Mouse (Mus musculus) embryonic facial prominence, embryonic 14.5 days (tissue): ENCODE results near the gene Mipep. TPM values are rescaled to one million over a fixed set of nuclear protein-coding genes. Genes with fewer than 3 reads are reported as not detected.

Experiments used
- ATAC-seq: fragments of 200-750 bp; cut with Nextera tagmentation; 2 replicates; pipeline ENCODE4 v1.8.0; 2017; ENCODE audit warnings: low read depth, moderate number of reproducible peaks, moderate TSS enrichment
- DNase-seq: peaks from one replicate; pipeline ENCODE4 v3.0.0-alpha.2; 2015; ENCODE audit warnings: low spot score
- H3K27ac ChIP-seq: fragments of 300-500 bp; sonication (generic); replicated peaks from 2 replicates; pipeline ENCODE4 v1.5.1; 2014; ENCODE audit warnings: low read depth, mild to moderate bottlenecking, low read length, moderate library complexity
- H3K27me3 ChIP-seq: fragments of 300-500 bp; sonication (generic); replicated peaks from 2 replicates; pipeline ENCODE4 v1.6.1; 2014; ENCODE audit warnings: low read length; ENCODE audit not compliant: control insufficient read depth, insufficient read depth
- H3K36me3 ChIP-seq: fragments of 300-500 bp; sonication (generic); 2 replicates; pipeline ENCODE4 v1.6.1; 2014; ENCODE audit warnings: low read length, mixed read lengths; ENCODE audit not compliant: control insufficient read depth, insufficient read depth
- H3K4me1 ChIP-seq: fragments of 300-500 bp; sonication (generic); 2 replicates; pipeline ENCODE4 v1.6.1; 2014; ENCODE audit warnings: antibody characterized with exemption, low read length; ENCODE audit not compliant: control insufficient read depth, insufficient read depth
- H3K4me2 ChIP-seq: fragments of 300-500 bp; sonication (generic); 2 replicates; pipeline ENCODE4 v1.6.1; 2014; ENCODE audit warnings: low read depth, mild to moderate bottlenecking, low read length, moderate library complexity, mixed read lengths
- H3K4me3 ChIP-seq: fragments of 300-500 bp; sonication (generic); 2 replicates; pipeline ENCODE4 v1.5.1; 2014; ENCODE audit warnings: low read depth, mild to moderate bottlenecking, low read length
- H3K9ac ChIP-seq: fragments of 300-500 bp; sonication (generic); 2 replicates; pipeline ENCODE4 v1.6.1; 2014; ENCODE audit warnings: low read depth, mild to moderate bottlenecking, low read length, moderate library complexity, mixed read lengths
- H3K9me3 ChIP-seq: fragments of 300-500 bp; sonication (generic); 2 replicates; pipeline ENCODE4 v1.6.1; 2016; ENCODE audit warnings: low read length; ENCODE audit not compliant: control insufficient read depth
- WGBS: fragments of 180-500 bp; shearing (Covaris S2); extraction: QIAGEN DNeasy Blood & Tissue Kit; methylation state at CpG from one replicate; pipeline ENCODE4 v1.1.7; 2014; 5-methylcytosine and 5-hydroxymethylcytosine counted together
- polyA plus RNA-seq: library from polyadenylated mRNA; unstranded; fragments of >200 nt; fragmentation: Nextera tagmentation; extraction: Ambion mirVana; gene quantifications from 2 replicates; pipeline ENCODE4 v1.2.1, GENCODE M21; 2014

Gene Mipep
- polyA plus RNA-seq, 1 experiment from 2014 or later = 23.5 TPM

DNA sequence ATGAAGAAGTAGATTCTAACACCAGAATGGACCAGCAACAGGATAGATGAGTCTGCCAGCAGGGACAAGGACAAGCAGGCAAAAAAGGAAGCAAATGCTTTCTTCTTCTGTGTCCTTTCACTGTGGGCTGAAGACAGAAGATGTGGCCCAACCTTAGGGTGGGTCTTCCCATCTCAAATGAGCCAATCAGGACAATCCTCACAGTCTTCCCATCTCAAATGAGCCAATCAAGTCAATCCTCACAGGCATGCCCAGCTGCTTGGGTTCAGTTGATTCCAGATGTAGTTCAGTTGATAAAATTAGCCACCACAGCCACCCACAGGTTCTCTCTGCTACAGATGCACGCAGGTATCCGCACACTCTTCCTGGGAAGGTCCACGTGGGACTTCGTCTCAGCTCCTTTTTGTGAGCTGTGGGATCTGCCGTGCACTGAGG, 6.9 kb upstream of the Mipep start:
- H3K27ac ChIP-seq = no peak overlapping the region
- ATAC-seq (no peak), DNase-seq (no peak)
- no peak overlapping the region for H3K4me2 ChIP-seq
- H3K36me3 ChIP-seq = no peaks in the 10 kb centered on the region
- H3K27me3 ChIP-seq = no peaks in the 10 kb centered on the region
- no peaks in the 10 kb centered on the region for H3K4me1 ChIP-seq
- no peak overlapping the region for H3K4me3 ChIP-seq
- H3K9ac ChIP-seq = no peak overlapping the region
- 84% methylated on average over 5 of the region's 5 CpGs for WGBS
- no peaks in the 10 kb centered on the region for H3K9me3 ChIP-seq

GRCm38 (mm10) chr14:60779198-60779597, 5.2 kb upstream of the Mipep start:
- no peak overlapping the region for H3K9ac ChIP-seq
- H3K9me3 ChIP-seq = no peaks in the 10 kb centered on the region
- no peaks in the 10 kb centered on the region for H3K4me1 ChIP-seq
- no peaks in the 10 kb centered on the region for H3K27me3 ChIP-seq
- no peaks in the 10 kb centered on the region for H3K36me3 ChIP-seq
- H3K27ac ChIP-seq = no peak overlapping the region
- H3K4me3 ChIP-seq = no peak overlapping the region
- ATAC-seq = no peak
- no peak overlapping the region for H3K4me2 ChIP-seq
- no peak for DNase-seq
- 91% methylated on average over 7 of the region's 7 CpGs for WGBS

- H3K4me3 ChIP-seq = no peak overlapping the region
- no peaks in the 10 kb centered on the region for H3K9me3 ChIP-seq
- H3K4me2 ChIP-seq = no peak overlapping the region
- ATAC-seq (no peak), DNase-seq (no peak)
- H3K27me3 ChIP-seq = no peaks in the 10 kb centered on the region
- H3K4me1 ChIP-seq = peaks cover 4% of the 10 kb centered on the region
- 40% methylated on average over 7 of the region's 7 CpGs for WGBS
- no peak overlapping the region for H3K27ac ChIP-seq
- H3K36me3 ChIP-seq = no peaks in the 10 kb centered on the region
- H3K9ac ChIP-seq = no peak overlapping the region
Measured at GRCm38 (mm10) chr14:60782121-60782656, 2.2 kb upstream of the Mipep start.

GRCm38 (mm10) chr14:60783196-60783595, 1.2 kb upstream of the Mipep start:
- ATAC-seq = no peak
- Histone ChIP-seq H3K4me1 (peaks cover 4% of the 10 kb centered on the region), H3K27me3 (no peaks in the 10 kb centered on the region), H3K4me3 (no peak overlapping the region), H3K9ac (0 out of 2 replicates have a peak overlapping the region, but pooled peaks have one; percentile 6), H3K27ac (no peak overlapping the region), H3K9me3 (no peaks in the 10 kb centered on the region), H3K36me3 (peaks cover 5% of the 10 kb centered on the region), H3K4me2 (no peak overlapping the region)
- DNase-seq = no peak
- 39% methylated on average over 8 of the region's 8 CpGs for WGBS

DNA sequence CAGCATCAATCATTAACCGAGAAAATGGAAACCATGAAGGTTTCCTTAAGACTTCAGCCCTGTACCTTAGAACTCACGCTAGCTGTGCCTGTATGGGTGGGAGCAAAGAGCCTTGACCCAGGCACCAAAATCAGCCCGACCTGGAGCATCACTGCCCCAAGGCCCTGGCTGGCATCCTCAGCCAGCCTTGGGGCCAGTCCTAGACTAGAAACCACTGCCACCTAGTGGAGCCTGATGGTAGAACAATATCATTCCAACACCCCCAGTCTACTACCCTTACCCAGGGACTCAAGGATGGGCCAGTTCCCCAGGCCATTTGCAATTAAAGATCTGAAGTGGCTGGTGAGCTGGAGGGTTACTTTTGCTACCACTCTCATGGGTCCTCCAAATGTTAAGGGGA, 5.7 kb downstream of the Mipep start:
- H3K9me3 ChIP-seq = no peaks in the 10 kb centered on the region
- peaks cover 3% of the 10 kb centered on the region for H3K4me1 ChIP-seq
- no peaks in the 10 kb centered on the region for H3K27me3 ChIP-seq
- H3K9ac ChIP-seq = no peak overlapping the region
- no peak overlapping the region for H3K4me2 ChIP-seq
- ATAC-seq = no peak
- 46% methylated on average over 3 of the region's 3 CpGs for WGBS
- DNase-seq = peak; percentile 42
- no peak overlapping the region for H3K4me3 ChIP-seq
- H3K27ac ChIP-seq = no peak overlapping the region
- H3K36me3 ChIP-seq = peaks cover 25% of the 10 kb centered on the region

GRCm38 (mm10) chr14:60796600-60797322, 12.4 kb downstream of the Mipep start:
- ATAC-seq = no peak
- Histone ChIP-seq H3K4me2 (no peak overlapping the region), H3K9ac (no peak overlapping the region), H3K4me3 (no peak overlapping the region), H3K27ac (no peak overlapping the region), H3K4me1 (no peaks in the 10 kb centered on the region), H3K9me3 (no peaks in the 10 kb centered on the region), H3K27me3 (no peaks in the 10 kb centered on the region), H3K36me3 (peaks cover 27% of the 10 kb centered on the region)
- 88% methylated on average over 4 of the region's 4 CpGs for WGBS
- DNase-seq = no peak

DNA sequence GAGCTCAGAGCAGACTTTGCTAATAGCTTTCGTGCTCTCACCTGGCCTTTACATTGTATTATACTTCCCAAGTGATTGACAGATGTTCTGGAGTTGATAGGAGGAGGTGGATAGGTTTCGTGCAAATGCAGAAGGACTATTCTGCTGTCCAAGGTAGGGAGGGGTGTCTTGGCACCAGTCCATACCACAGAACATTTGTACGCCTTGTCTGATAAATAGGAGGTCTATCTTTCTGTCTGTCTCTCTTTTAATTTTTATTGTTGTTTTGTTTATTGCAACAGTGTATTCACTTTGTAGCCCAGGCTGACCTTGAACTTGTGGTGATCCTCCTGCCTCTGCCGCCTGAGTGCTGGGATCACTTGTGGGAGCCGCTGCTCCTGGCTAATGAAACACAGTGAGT, 13.2 kb downstream of the Mipep start:
- no peaks in the 10 kb centered on the region for H3K4me1 ChIP-seq
- H3K9ac ChIP-seq = no peak overlapping the region
- ATAC-seq (no peak), DNase-seq (no peak)
- no peak overlapping the region for H3K4me2 ChIP-seq
- no peaks in the 10 kb centered on the region for H3K27me3 ChIP-seq
- H3K27ac ChIP-seq = no peak overlapping the region
- H3K4me3 ChIP-seq = no peak overlapping the region
- peaks cover 27% of the 10 kb centered on the region for H3K36me3 ChIP-seq
- 89% methylated on average over 5 of the region's 5 CpGs for WGBS
- no peaks in the 10 kb centered on the region for H3K9me3 ChIP-seq

DNA sequence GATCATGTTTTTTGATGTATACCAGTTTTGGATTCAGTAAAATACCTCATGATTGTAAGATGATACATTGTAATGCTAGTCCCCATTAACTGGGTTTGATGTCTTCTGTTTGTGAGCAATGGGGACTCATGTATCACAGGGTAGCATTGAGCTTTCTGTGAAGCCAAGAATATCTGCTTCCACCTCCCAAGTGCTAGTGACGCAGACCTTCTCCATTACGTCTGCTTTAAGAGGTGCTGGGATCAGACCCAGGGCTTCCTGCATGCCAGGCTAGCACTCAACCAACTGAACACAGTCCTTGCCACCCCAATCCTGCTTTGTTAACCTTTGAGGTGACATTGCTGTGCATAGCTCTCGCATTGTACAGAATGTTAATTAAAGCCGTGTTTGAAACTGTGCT, 14.3 kb downstream of the Mipep start:
- H3K4me1 ChIP-seq = no peaks in the 10 kb centered on the region
- no peak overlapping the region for H3K27ac ChIP-seq
- H3K4me3 ChIP-seq = no peak overlapping the region
- DNase-seq = no peak
- ATAC-seq = no peak
- H3K4me2 ChIP-seq = no peak overlapping the region
- H3K9me3 ChIP-seq = no peaks in the 10 kb centered on the region
- H3K9ac ChIP-seq = no peak overlapping the region
- H3K36me3 ChIP-seq = peaks cover 33% of the 10 kb centered on the region
- WGBS = 79% methylated on average over 4 of the region's 4 CpGs
- no peaks in the 10 kb centered on the region for H3K27me3 ChIP-seq
